Mouse (Mus musculus): Measurements from ENCODE around the gene Pla2g2d. TPM values are rescaled to one million over a fixed set of nuclear protein-coding genes. Genes with fewer than 3 reads are reported as not detected.

Gene Pla2g2d
- total RNA-seq, 2 experiments from 2014 or later: 1.3 to 2.5 TPM

DNA sequence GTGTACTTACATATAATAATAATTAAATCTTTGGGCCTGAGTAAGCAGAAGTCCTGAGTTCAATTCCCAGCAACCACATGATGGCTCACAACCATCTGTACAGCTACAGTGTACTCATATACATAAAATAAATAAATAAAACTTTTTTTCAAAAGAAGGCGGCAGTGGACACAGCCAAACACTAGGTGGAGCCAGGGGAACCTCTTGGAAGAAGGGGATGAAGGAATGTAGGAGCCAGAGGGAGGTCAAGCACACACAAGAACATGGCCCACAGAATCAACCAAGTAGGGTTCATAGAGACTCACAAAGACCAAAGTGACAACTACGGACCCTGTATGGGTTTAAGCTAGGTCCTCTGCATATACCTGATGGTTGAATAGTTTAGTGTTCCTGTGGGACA lies 49.1 kb downstream of the Pla2g2d start:
- DNase-seq (ENCODE audit: low spot score in 2 of 2): no peak

DNA sequence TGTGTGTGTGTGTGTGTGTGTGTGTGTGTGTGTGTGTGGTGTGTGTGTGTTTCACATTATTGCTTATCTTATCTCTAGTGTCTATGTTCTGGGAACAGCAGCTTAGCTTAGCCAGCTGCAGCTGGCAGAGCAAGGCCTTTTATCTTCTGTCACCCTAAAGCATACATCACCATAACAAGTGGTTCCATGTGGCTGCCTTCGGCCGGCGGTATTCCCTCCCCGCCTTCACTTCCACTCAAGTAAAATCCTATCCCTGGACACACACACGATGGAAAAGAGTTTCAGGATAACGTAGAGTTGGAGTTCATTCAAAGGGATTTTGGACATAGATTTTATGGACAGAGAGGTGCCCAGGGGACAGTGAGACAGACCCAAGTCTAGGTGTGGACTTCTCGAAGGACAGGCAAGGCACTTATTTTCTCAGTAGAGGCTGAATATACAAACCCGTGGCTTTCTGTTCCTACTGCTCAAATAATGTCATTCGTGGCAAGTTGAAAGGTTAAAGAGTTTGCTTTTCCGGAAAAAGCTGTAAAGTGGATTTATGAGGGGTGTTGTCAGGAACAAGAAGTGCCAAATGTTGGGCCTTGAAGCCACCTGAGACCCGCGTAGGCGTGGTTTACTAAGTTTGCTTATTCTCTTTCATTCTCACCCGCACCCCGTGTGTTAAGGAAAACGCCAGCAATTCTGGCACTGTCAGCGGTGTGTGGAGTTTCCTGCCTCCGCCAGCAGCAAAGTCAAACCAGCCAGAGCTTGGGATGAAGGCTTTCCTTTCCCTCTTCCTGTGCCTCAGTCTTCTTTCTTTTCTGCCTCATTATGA lies 50.4 kb downstream of the Pla2g2d start:
- no peak for DNase-seq (ENCODE audit: low spot score in 2 of 2)

DNA sequence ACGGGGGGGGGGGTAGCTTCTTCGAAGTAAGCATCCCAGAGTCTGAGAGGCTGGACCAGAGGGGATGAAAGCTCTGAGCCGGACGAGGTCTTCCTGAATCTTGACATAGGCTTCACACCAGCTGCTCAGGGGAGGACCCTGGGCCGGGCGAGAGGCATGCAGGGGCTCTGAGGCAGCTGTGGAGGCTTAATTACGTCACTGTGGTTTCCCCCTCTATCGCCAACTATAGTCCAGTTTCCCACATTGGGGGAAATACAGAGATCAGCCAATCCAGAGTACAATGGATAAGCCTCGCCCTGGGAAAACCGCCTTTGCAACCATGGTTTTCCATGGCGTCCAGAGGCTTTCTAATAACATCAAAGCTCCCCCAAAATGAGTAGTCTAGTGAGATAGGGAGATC lies 51.6 kb downstream of the Pla2g2d start:
- no peak for DNase-seq (ENCODE audit: low spot score in 2 of 2)

Other genes starting within 250 kb of the Pla2g2d start
- not detected for gene Vwa5b1, start 139.9 kb upstream of the Pla2g2d start, total RNA-seq (2021)
- under 1 TPM in 1 of 2 experiments, not detected in 1; 0.19 TPM for gene Pla2g2c, start 50.9 kb upstream of the Pla2g2d start, total RNA-seq (2021)
- under 1 TPM; 0.70 to 0.99 TPM for gene Ubxn10, start 38.6 kb upstream of the Pla2g2d start, total RNA-seq (2021)
- gene Pla2g2f, start 18.1 kb upstream of the Pla2g2d start, total RNA-seq (2021): 10 to 100 TPM; 27.9 to 38.5 TPM
- 10 to 100 TPM; 10.7 to 22.4 TPM for gene Pla2g5, start 87.7 kb downstream of the Pla2g2d start, total RNA-seq (2021)
- gene Gm13030, start 98.2 kb downstream of the Pla2g2d start, total RNA-seq (2021): not detected
- gene Pla2g2e, start 102.2 kb downstream of the Pla2g2d start, total RNA-seq (2021): 1 to 10 TPM; 1.6 to 3.1 TPM
- 10 to 100 TPM; 12.3 to 13.1 TPM for gene Otud3, start 138.2 kb downstream of the Pla2g2d start, total RNA-seq (2021)
- not detected for gene Rnf186, start 191.4 kb downstream of the Pla2g2d start, total RNA-seq (2021)
- 10 to 100 TPM; 15.1 to 19.0 TPM for gene Tmco4, start 197.2 kb downstream of the Pla2g2d start, total RNA-seq (2021)